Mouse (Mus musculus) fibroblast of lung, adult 2 months (primary cell): ENCODE results near the gene Slc4a2.
A peak's percentile ranks its signal among the peaks of the same experiment; 100 is the strongest.

Source experiments
- DNase-seq: peaks from one replicate; pipeline ENCODE4 v3.0.0-alpha.2; 2011; ENCODE audit warnings: low read depth

Gene Slc4a2

GRCm38 (mm10) chr5:24423129-24424003 lies at the start of gene Slc4a2, which contains the start of gene Cdk5:
Slc4a2 (plus strand) TSS chr5:24423837.
Cdk5 (minus strand) TSS chr5:24423530.
- DNase-seq = peak; percentile 100

GRCm38 (mm10) chr5:24374216-24374615 lies 49.4 kb upstream of the Slc4a2 start:
- peak; percentile 54 for DNase-seq

- DNase-seq = peak; percentile 36
Measured at GRCm38 (mm10) chr5:24374666-24375328, 48.8 kb upstream of the Slc4a2 start.

- no peak for DNase-seq
Measured at GRCm38 (mm10) chr5:24378700-24379099, 44.9 kb upstream of the Slc4a2 start.

- no peak for DNase-seq
Measured at GRCm38 (mm10) chr5:24379501-24379900, 44.1 kb upstream of the Slc4a2 start.

- DNase-seq = no peak
Measured at GRCm38 (mm10) chr5:24380499-24380898, 43.1 kb upstream of the Slc4a2 start.

- no peak for DNase-seq
Measured at GRCm38 (mm10) chr5:24381486-24381885, 42.2 kb upstream of the Slc4a2 start.

GRCm38 (mm10) chr5:24381988-24382387 lies 41.6 kb upstream of the Slc4a2 start:
- no peak for DNase-seq

GRCm38 (mm10) chr5:24383026-24383859 lies 40.4 kb upstream of the Slc4a2 start:
- peak; percentile 80 for DNase-seq

GRCm38 (mm10) chr5:24384407-24384806 lies 39.2 kb upstream of the Slc4a2 start:
- DNase-seq = no peak

GRCm38 (mm10) chr5:24385374-24385773 lies 38.3 kb upstream of the Slc4a2 start:
- no peak for DNase-seq

GRCm38 (mm10) chr5:24385887-24386550 lies 37.6 kb upstream of the Slc4a2 start:
- DNase-seq = no peak

GRCm38 (mm10) chr5:24387264-24388241 lies 36.1 kb upstream of the Slc4a2 start:
- no peak for DNase-seq

GRCm38 (mm10) chr5:24388246-24388915 lies 35.3 kb upstream of the Slc4a2 start:
- DNase-seq = no peak

GRCm38 (mm10) chr5:24389011-24389657 lies 34.5 kb upstream of the Slc4a2 start:
- no peak for DNase-seq

- no peak for DNase-seq
Measured at GRCm38 (mm10) chr5:24389658-24390020, 34.0 kb upstream of the Slc4a2 start.

- no peak for DNase-seq
Measured at GRCm38 (mm10) chr5:24391864-24392263, 31.8 kb upstream of the Slc4a2 start, which contains the start of gene Atg9b. Atg9b (minus strand) TSS chr5:24392143.

- DNase-seq = no peak
Measured at GRCm38 (mm10) chr5:24392724-24393123, 30.9 kb upstream of the Slc4a2 start.

- DNase-seq = peak; percentile 77
Measured at GRCm38 (mm10) chr5:24393392-24393997, 30.1 kb upstream of the Slc4a2 start, which contains the start of gene Abcb8. Abcb8 (plus strand) TSS chr5:24393663.
